In genomic region chr15:10469641-10470150, GRCm38 (mm10) we compare ENCODE assay signal across 8 mouse cellular contexts. TPM values are rescaled to one million over a fixed set of nuclear protein-coding genes. Genes with fewer than 3 reads are reported as not detected.
DNase-seq lines count a peak whose midpoint lies in the region; ATAC-seq lines count a peak whose summit lies in the region.

No protein-coding gene starts in this region.

- H3K27ac ChIP-seq in kidney, embryonic 15.5 days, result peak overlapping the region; percentile 76
- peak overlapping the region; percentile 74; the same call in 1 of the 2 replicates for H3K27ac ChIP-seq in hindbrain, embryonic 14.5 days
- peak overlapping the region; percentile 79 for H3K27ac ChIP-seq in liver, embryonic 16.5 days (ENCODE audit: low read length)

- no peak for DNase-seq in kidney, postnatal 36 days
- DNase-seq in ES-CJ7 (ENCODE audit: low read depth, low spot score), result peak; percentile 56
- peak; percentile 50 for DNase-seq in embryo, embryonic 10.5 days (ENCODE audit: low spot score)
- peak; percentile 29 for DNase-seq in hindbrain, embryonic 14.5 days (ENCODE audit: low spot score)
- DNase-seq in right cerebral cortex, postnatal 4 days, result peak; percentile 33
- DNase-seq in spleen, postnatal 36 days (ENCODE audit: low spot score in 2 of 2), result no peak

- peaks cover 19% of the 10 kb centered on the region; the same call in 1 of the 2 replicates for H3K4me1 ChIP-seq in kidney, embryonic 15.5 days
- H3K4me1 ChIP-seq in hindbrain, embryonic 14.5 days (replicated peaks; ENCODE audit: control insufficient read depth, insufficient read depth, low read length), result peaks cover 12% of the 10 kb centered on the region
- H3K4me1 ChIP-seq in liver, embryonic 16.5 days (ENCODE audit: control insufficient read depth, low read depth, low read length), result peaks cover 5% of the 10 kb centered on the region

- WGBS in kidney, embryonic 15.5 days, result under 1% methylated on average over 40 of the region's 40 CpGs
- under 1% methylated on average over 39 of the region's 40 CpGs for WGBS in hindbrain, embryonic 14.5 days
- under 1% methylated on average over 40 of the region's 40 CpGs for WGBS in liver, embryonic 16.5 days (ENCODE audit: insufficient replicate concordance)

- H3K27me3 ChIP-seq in kidney, embryonic 15.5 days, result no peaks in the 10 kb centered on the region
- no peaks in the 10 kb centered on the region for H3K27me3 ChIP-seq in hindbrain, embryonic 14.5 days (ENCODE audit: control insufficient read depth, insufficient read depth, low read length)
- H3K27me3 ChIP-seq in liver, embryonic 16.5 days (ENCODE audit: control insufficient read depth, insufficient read depth, low read depth, low read length), result no peaks in the 10 kb centered on the region

- H3K4me2 ChIP-seq in kidney, embryonic 15.5 days, result peak overlapping the region; percentile 83
- peak overlapping the region; percentile 87 for H3K4me2 ChIP-seq in hindbrain, embryonic 14.5 days (replicated peaks)
- peak overlapping the region; percentile 97 for H3K4me2 ChIP-seq in liver, embryonic 16.5 days (ENCODE audit: low read depth, low read length)

- H3K4me3 ChIP-seq in kidney, embryonic 15.5 days (replicated peaks), result peak overlapping the region; percentile 86
- H3K4me3 ChIP-seq in hindbrain, embryonic 14.5 days (replicated peaks; ENCODE audit: low read length), result peak overlapping the region; percentile 96
- peak overlapping the region; percentile 84 for H3K4me3 ChIP-seq in liver, embryonic 16.5 days (ENCODE audit: low read depth, low read length)

- ATAC-seq in kidney, embryonic 15.5 days (replicated peaks; ENCODE audit: low FRiP score), result peak; percentile 41
- ATAC-seq in hindbrain, embryonic 14.5 days (ENCODE audit: low FRiP score), result peak; percentile 16; the same call in 1 of the 2 replicates
- ATAC-seq in liver, embryonic 16.5 days (ENCODE audit: low read depth), result no peak

- peak overlapping the region; percentile 79 for H3K9ac ChIP-seq in kidney, embryonic 15.5 days
- peak overlapping the region; percentile 82 for H3K9ac ChIP-seq in hindbrain, embryonic 14.5 days
- H3K9ac ChIP-seq in liver, embryonic 16.5 days (ENCODE audit: low read depth, low read length), result peak overlapping the region; percentile 83

- no peaks in the 10 kb centered on the region for H3K9me3 ChIP-seq in kidney, embryonic 15.5 days (replicated peaks)
- H3K9me3 ChIP-seq in hindbrain, embryonic 14.5 days (ENCODE audit: control insufficient read depth, low read length), result no peaks in the 10 kb centered on the region
- no peaks in the 10 kb centered on the region for H3K9me3 ChIP-seq in liver, embryonic 16.5 days (replicated peaks; ENCODE audit: control insufficient read depth, low read length)

- H3K36me3 ChIP-seq in kidney, embryonic 15.5 days, result peaks cover 6% of the 10 kb centered on the region; the same call in 1 of the 2 replicates
- 0 out of 2 replicates have a peak, but pooled peaks cover 5% of the 10 kb centered on the region for H3K36me3 ChIP-seq in hindbrain, embryonic 14.5 days (replicated peaks; ENCODE audit: control insufficient read depth, insufficient read depth)
- no peaks in the 10 kb centered on the region for H3K36me3 ChIP-seq in liver, embryonic 16.5 days (ENCODE audit: control insufficient read depth, insufficient read depth)

RNA-seq across cellular contexts. Expression of gene Dnajc21, which starts 0.6 kb away (rescaled TPM):
- 12.6 and 12.9 TPM in 2 replicates for polyA plus RNA-seq in kidney, embryonic 15.5 days (2015; fragmentation: Nextera tagmentation; extraction: Ambion mirVana)
- polyA plus RNA-seq in hindbrain, embryonic 14.5 days (2014; fragmentation: Nextera tagmentation; extraction: Ambion mirVana), result 12.5 and 13.0 TPM in 2 replicates
- polyA plus RNA-seq in liver, embryonic 16.5 days (2015; fragmentation: Nextera tagmentation; extraction: Ambion mirVana), result 1.9 and 2.9 TPM in 2 replicates

RNA-seq across cellular contexts. Expression of gene Brix1, which starts 16.1 kb away (rescaled TPM):
- 104 and 129 TPM in 2 replicates for polyA plus RNA-seq in kidney, embryonic 15.5 days (2015; fragmentation: Nextera tagmentation; extraction: Ambion mirVana)
- 61.3 and 66.5 TPM in 2 replicates for polyA plus RNA-seq in hindbrain, embryonic 14.5 days (2014; fragmentation: Nextera tagmentation; extraction: Ambion mirVana)
- 40.0 and 47.7 TPM in 2 replicates for polyA plus RNA-seq in liver, embryonic 16.5 days (2015; fragmentation: Nextera tagmentation; extraction: Ambion mirVana)

RNA-seq across cellular contexts. Expression of gene Rad1, which starts 16.1 kb away (rescaled TPM):
- 39.4 and 41.3 TPM in 2 replicates for polyA plus RNA-seq in kidney, embryonic 15.5 days (2015; fragmentation: Nextera tagmentation; extraction: Ambion mirVana)
- polyA plus RNA-seq in hindbrain, embryonic 14.5 days (2014; fragmentation: Nextera tagmentation; extraction: Ambion mirVana), result 13.4 and 14.9 TPM in 2 replicates
- 11.1 and 12.2 TPM in 2 replicates for polyA plus RNA-seq in liver, embryonic 16.5 days (2015; fragmentation: Nextera tagmentation; extraction: Ambion mirVana)

Comparison
In these comparisons a context has a peak if more than half of its experiments do, and no peak if none do; other contexts are left out.
1. DNase-seq: peak in ES-CJ7 (single experiment), embryo, embryonic 10.5 days (single experiment), hindbrain, embryonic 14.5 days (single experiment) and right cerebral cortex, postnatal 4 days (single experiment); none in kidney, postnatal 36 days (0 of 2) and spleen, postnatal 36 days (0 of 2).
2. Peak in every context shown above with its lines, with median percentiles within 50 percentile points of each other: H3K27ac ChIP-seq, H3K4me2 ChIP-seq, H3K4me3 ChIP-seq and H3K9ac ChIP-seq.